Mouse (Mus musculus) ES-E14 (cell line): ENCODE data around the gene Selenoo.

Source experiments
- CHD2 ChIP-seq: IDR thresholded peaks from 2 replicates; pipeline ENCODE4 v1.6.1; 2014; ENCODE audit warnings: mild to moderate bottlenecking, low read depth, low read length, inconsistent platforms
- HCFC1 ChIP-seq: IDR thresholded peaks from 2 replicates; pipeline ENCODE4 v1.6.1; 2012; ENCODE audit warnings: low read length, inconsistent platforms, borderline replicate concordance; ENCODE audit not compliant: insufficient read depth
- MAFK ChIP-seq: IDR thresholded peaks from 2 replicates; pipeline ENCODE4 v1.6.1; 2014; ENCODE audit warnings: mild to moderate bottlenecking, low read depth, low read length, inconsistent platforms; ENCODE audit not compliant: insufficient read depth
- ZNF384 ChIP-seq: IDR thresholded peaks from 2 replicates; pipeline ENCODE4 v1.6.1; 2012; ENCODE audit warnings: low read depth, low read length, inconsistent platforms

GRCm38 (mm10) chr15:89064891-89065290 lies 24.0 kb upstream of the Selenoo start:
- no peak for TF ChIP-seq MAFK
- no peak for TF ChIP-seq ZNF384
- no peak for TF ChIP-seq CHD2
- TF ChIP-seq HCFC1: no peak
